Comparison of ENCODE assay signal across 10 mouse cellular contexts in genomic region chr3:53202698-53203097, GRCm38 (mm10).
A peak's percentile ranks its signal among the peaks of the same experiment; 100 is the strongest.
DNase-seq lines count a peak whose midpoint lies in the region; ATAC-seq and TF ChIP-seq lines count a peak whose summit lies in the region.
"Had no signal": no experiment of that assay in that cellular context is flagged by ENCODE, and none has a peak within 500 bp of the region (broad histone marks: within the 10 kb centered on the region; RNA-seq: fewer than 3 reads in every experiment).

No protein-coding gene starts in this region.

- H3K9ac ChIP-seq in heart, embryonic 12.5 days = no peak overlapping the region
- H3K9ac ChIP-seq in kidney, postnatal 0 days (ENCODE audit: low read depth, low read length) = no peak overlapping the region
- no peak overlapping the region for H3K9ac ChIP-seq in hindbrain, embryonic 11.5 days (ENCODE audit: low read depth, low read length)
- no peak overlapping the region for H3K9ac ChIP-seq in limb, embryonic 14.5 days (ENCODE audit: low read depth, low read length, severe bottlenecking)
- H3K9ac ChIP-seq: liver, embryonic 15.5 days had no signal

- peak overlapping the region; percentile 73 for H3K27ac ChIP-seq in heart, embryonic 12.5 days (ENCODE audit: poor library complexity, severe bottlenecking)
- no peak overlapping the region for H3K27ac ChIP-seq in kidney, postnatal 0 days
- 0 out of 2 replicates have a peak overlapping the region, but pooled peaks have one; percentile 9 for H3K27ac ChIP-seq in hindbrain, embryonic 11.5 days (ENCODE audit: low read depth, low read length)
- H3K27ac ChIP-seq in limb, embryonic 14.5 days (replicated peaks; ENCODE audit: low read depth, low read length) = no peak overlapping the region
- H3K27ac ChIP-seq: liver, embryonic 15.5 days had no signal

- WGBS in heart, embryonic 12.5 days = 59% methylated on average over 3 of the region's 3 CpGs
- WGBS in kidney, postnatal 0 days = 25% methylated on average over 3 of the region's 3 CpGs
- 84% methylated on average over 3 of the region's 3 CpGs for WGBS in hindbrain, embryonic 11.5 days
- WGBS in limb, embryonic 14.5 days = 13% methylated on average over 3 of the region's 3 CpGs

- no peak for TF ChIP-seq POLR2A in limb, embryonic 14.5 days (IDR thresholded peaks at IDR 0.05; ENCODE audit: borderline replicate concordance, extremely low read depth, insufficient read depth, insufficient read length)

- H3K4me2 ChIP-seq in heart, embryonic 12.5 days = peak overlapping the region; percentile 18; the same call in 1 of the 2 replicates
- no peak overlapping the region for H3K4me2 ChIP-seq in kidney, postnatal 0 days (ENCODE audit: low read length)
- H3K4me2 ChIP-seq in hindbrain, embryonic 11.5 days (replicated peaks; ENCODE audit: low read depth, low read length) = no peak overlapping the region
- no peak overlapping the region for H3K4me2 ChIP-seq in limb, embryonic 14.5 days (replicated peaks; ENCODE audit: low read depth, low read length, severe bottlenecking)
- H3K4me2 ChIP-seq: liver, embryonic 15.5 days had no signal

- no peaks in the 10 kb centered on the region for H3K9me3 ChIP-seq in heart, embryonic 12.5 days (replicated peaks)
- no peaks in the 10 kb centered on the region for H3K9me3 ChIP-seq in kidney, postnatal 0 days (replicated peaks; ENCODE audit: low read length)
- H3K9me3 ChIP-seq in hindbrain, embryonic 11.5 days (ENCODE audit: control insufficient read depth, low read length) = no peaks in the 10 kb centered on the region
- no peaks in the 10 kb centered on the region for H3K9me3 ChIP-seq in limb, embryonic 14.5 days (ENCODE audit: control insufficient read depth, low read length)
- H3K9me3 ChIP-seq: liver, embryonic 15.5 days had no signal

- no peak overlapping the region for H3K4me3 ChIP-seq in heart, embryonic 12.5 days
- no peak overlapping the region for H3K4me3 ChIP-seq in kidney, postnatal 0 days (replicated peaks; ENCODE audit: low read depth, low read length)
- H3K4me3 ChIP-seq in hindbrain, embryonic 11.5 days (ENCODE audit: low read depth, low read length) = no peak overlapping the region
- H3K4me3 ChIP-seq in limb, embryonic 14.5 days (replicated peaks; ENCODE audit: low read length) = no peak overlapping the region
- H3K4me3 ChIP-seq: liver, embryonic 15.5 days had no signal

- H3K36me3 ChIP-seq in heart, embryonic 12.5 days = no peaks in the 10 kb centered on the region
- no peaks in the 10 kb centered on the region for H3K36me3 ChIP-seq in kidney, postnatal 0 days (ENCODE audit: insufficient read depth, low read length)
- no peaks in the 10 kb centered on the region for H3K36me3 ChIP-seq in hindbrain, embryonic 11.5 days (ENCODE audit: control insufficient read depth, insufficient read depth, low read length)
- H3K36me3 ChIP-seq in limb, embryonic 14.5 days (ENCODE audit: control insufficient read depth, insufficient read depth, low read length) = no peaks in the 10 kb centered on the region
- H3K36me3 ChIP-seq: liver, embryonic 15.5 days had no signal

- peaks cover 65% of the 10 kb centered on the region for H3K4me1 ChIP-seq in heart, embryonic 12.5 days (replicated peaks)
- 0 out of 2 replicates have a peak, but pooled peaks cover 4% of the 10 kb centered on the region for H3K4me1 ChIP-seq in kidney, postnatal 0 days (replicated peaks; ENCODE audit: insufficient read depth, low read length)
- peaks cover 12% of the 10 kb centered on the region for H3K4me1 ChIP-seq in hindbrain, embryonic 11.5 days (replicated peaks; ENCODE audit: control insufficient read depth, insufficient read depth, low read length)
- H3K4me1 ChIP-seq in limb, embryonic 14.5 days (ENCODE audit: control insufficient read depth, insufficient read depth, low read length) = peaks cover 35% of the 10 kb centered on the region
- H3K4me1 ChIP-seq: liver, embryonic 15.5 days had no signal

- no peaks in the 10 kb centered on the region for H3K27me3 ChIP-seq in heart, embryonic 12.5 days (replicated peaks)
- no peaks in the 10 kb centered on the region for H3K27me3 ChIP-seq in kidney, postnatal 0 days (ENCODE audit: insufficient read depth, low read length)
- 0 out of 2 replicates have a peak, but pooled peaks cover 2% of the 10 kb centered on the region for H3K27me3 ChIP-seq in hindbrain, embryonic 11.5 days (ENCODE audit: control insufficient read depth, insufficient read depth, low read length)
- H3K27me3 ChIP-seq in limb, embryonic 14.5 days (ENCODE audit: control insufficient read depth, insufficient read depth, low read length) = no peaks in the 10 kb centered on the region
- H3K27me3 ChIP-seq: liver, embryonic 15.5 days had no signal

- DNase-seq in heart, adult 18-20 months = no peak
- peak; percentile 41 for DNase-seq in kidney, postnatal 0 days (ENCODE audit: low spot score)
- DNase-seq in kidney, postnatal 10 days = no peak
- DNase-seq in hindbrain, embryonic 11.5 days (ENCODE audit: low spot score) = no peak
- DNase-seq in limb, embryonic 14.5 days (ENCODE audit: low spot score) = peak; percentile 57
- DNase-seq in adrenal gland, postnatal 10 days = no peak
- DNase-seq: kidney, postnatal 4 days had no signal

- no peak for TF ChIP-seq CTCF in kidney, postnatal 0 days (IDR thresholded peaks at IDR 0.05; ENCODE audit: low read depth)

- no peak for ATAC-seq in heart, embryonic 12.5 days (ENCODE audit: insufficient number of reproducible peaks, low FRiP score)
- ATAC-seq in kidney, postnatal 0 days (replicated peaks; ENCODE audit: low FRiP score, low read depth) = no peak
- no peak for ATAC-seq in hindbrain, embryonic 11.5 days (ENCODE audit: low FRiP score)
- peak; percentile 23; the same call in 1 of the 2 replicates for ATAC-seq in limb, embryonic 14.5 days (ENCODE audit: low FRiP score, low read depth)
- no peak for ATAC-seq in monocyte, adult 5-6 weeks (replicated peaks; ENCODE audit: insufficient number of reproducible peaks, low FRiP score, low TSS enrichment, poor library complexity, severe bottlenecking)

Comparison
In these comparisons a context has a peak if more than half of its experiments do, and no peak if none do; other contexts are left out.
1. DNase-seq: peak in kidney, postnatal 0 days (single experiment) and limb, embryonic 14.5 days (single experiment); none in heart, adult 18-20 months (0 of 2), kidney, postnatal 10 days (single experiment), hindbrain, embryonic 11.5 days (single experiment) and adrenal gland, postnatal 10 days (single experiment).
2. H3K27ac ChIP-seq: peak in heart, embryonic 12.5 days (single experiment) and hindbrain, embryonic 11.5 days (single experiment); none in kidney, postnatal 0 days (single experiment) and limb, embryonic 14.5 days (single experiment).